In the genomic region with DNA sequence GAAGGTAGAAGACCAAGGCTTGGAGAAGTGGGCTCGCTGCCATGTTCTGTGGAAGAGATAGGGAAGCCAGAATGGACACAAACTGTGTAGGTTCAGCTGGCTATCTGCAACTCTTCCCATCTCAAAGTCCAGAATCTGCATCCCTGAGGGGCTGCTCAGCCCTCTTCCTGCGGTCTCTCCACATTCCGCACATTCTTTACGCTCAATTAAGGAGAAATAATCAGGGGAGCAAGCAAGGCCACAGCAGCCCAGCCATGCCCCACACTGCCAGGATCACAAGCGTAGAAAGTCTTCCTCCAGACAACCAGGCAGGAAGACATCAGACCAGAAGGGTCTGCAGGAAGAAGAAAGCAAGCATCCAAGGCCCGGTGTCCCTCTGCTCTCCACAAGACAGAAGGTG, we compare ENCODE assay signal across 18 mouse cellular contexts. TPM values are rescaled to one million over a fixed set of nuclear protein-coding genes. Genes with fewer than 3 reads are reported as not detected.
DNase-seq lines count a peak whose midpoint lies in the region; ATAC-seq lines count a peak whose summit lies in the region.
"Had no signal": no experiment of that assay in that cellular context is flagged by ENCODE, and none has a peak within 500 bp of the region (broad histone marks: within the 10 kb centered on the region; RNA-seq: fewer than 3 reads in every experiment).

No protein-coding gene starts in this region.

- H3K9me3 ChIP-seq in hindbrain, embryonic 10.5 days: no peaks in the 10 kb centered on the region
- H3K9me3 ChIP-seq in hindbrain, embryonic 16.5 days (ENCODE audit: control insufficient read depth, low read length): no peaks in the 10 kb centered on the region
- no peaks in the 10 kb centered on the region for H3K9me3 ChIP-seq in liver, embryonic 11.5 days (ENCODE audit: control insufficient read depth, low read length)
- H3K9me3 ChIP-seq in liver, embryonic 12.5 days (replicated peaks): no peaks in the 10 kb centered on the region
- no peaks in the 10 kb centered on the region for H3K9me3 ChIP-seq in limb, embryonic 11.5 days (ENCODE audit: control insufficient read depth, low read length)
- H3K9me3 ChIP-seq: limb, embryonic 15.5 days had no signal

- WGBS in hindbrain, embryonic 10.5 days: 22% methylated on average over 6 of the region's 6 CpGs
- WGBS in hindbrain, embryonic 16.5 days: 26% methylated on average over 6 of the region's 6 CpGs
- WGBS in liver, embryonic 11.5 days: 43% methylated on average over 6 of the region's 6 CpGs
- 50% methylated on average over 6 of the region's 6 CpGs for WGBS in liver, embryonic 12.5 days (ENCODE audit: insufficient replicate concordance)
- WGBS in limb, embryonic 11.5 days: 40% methylated on average over 6 of the region's 6 CpGs

- H3K4me3 ChIP-seq in hindbrain, embryonic 10.5 days: no peak overlapping the region
- H3K4me3 ChIP-seq in hindbrain, embryonic 16.5 days (ENCODE audit: low read length): no peak overlapping the region
- no peak overlapping the region for H3K4me3 ChIP-seq in liver, embryonic 11.5 days (ENCODE audit: low read depth, low read length)
- no peak overlapping the region for H3K4me3 ChIP-seq in liver, embryonic 12.5 days
- no peak overlapping the region for H3K4me3 ChIP-seq in limb, embryonic 11.5 days (ENCODE audit: low read depth, low read length)
- H3K4me3 ChIP-seq: layer of hippocampus, adult 2 months; limb, embryonic 15.5 days had no signal

- H3K27ac ChIP-seq in hindbrain, embryonic 10.5 days: peak overlapping the region; percentile 80
- no peak overlapping the region for H3K27ac ChIP-seq in hindbrain, embryonic 16.5 days (ENCODE audit: low read depth, low read length)
- H3K27ac ChIP-seq in liver, embryonic 11.5 days (ENCODE audit: low read depth, low read length): peak overlapping the region; percentile 13; the same call in 1 of the 2 replicates
- H3K27ac ChIP-seq in liver, embryonic 12.5 days: no peak overlapping the region
- H3K27ac ChIP-seq in limb, embryonic 11.5 days (replicated peaks; ENCODE audit: low read depth, low read length): no peak overlapping the region
- H3K27ac ChIP-seq: layer of hippocampus, adult 2 months; limb, embryonic 15.5 days; stomach, postnatal 0 days had no signal

- no peak overlapping the region for H3K9ac ChIP-seq in hindbrain, embryonic 16.5 days (ENCODE audit: low read depth, low read length)
- H3K9ac ChIP-seq in liver, embryonic 11.5 days (ENCODE audit: low read depth, low read length): no peak overlapping the region
- no peak overlapping the region for H3K9ac ChIP-seq in liver, embryonic 12.5 days
- H3K9ac ChIP-seq in limb, embryonic 11.5 days (ENCODE audit: low read length): 0 out of 2 replicates have a peak overlapping the region, but pooled peaks have one; percentile 7
- H3K9ac ChIP-seq: limb, embryonic 15.5 days had no signal

- H3K4me2 ChIP-seq in hindbrain, embryonic 16.5 days (ENCODE audit: low read length): no peak overlapping the region
- no peak overlapping the region for H3K4me2 ChIP-seq in liver, embryonic 11.5 days
- no peak overlapping the region for H3K4me2 ChIP-seq in liver, embryonic 12.5 days
- H3K4me2 ChIP-seq in limb, embryonic 11.5 days (ENCODE audit: low read depth, severe bottlenecking): no peak overlapping the region
- H3K4me2 ChIP-seq: limb, embryonic 15.5 days had no signal

- no peaks in the 10 kb centered on the region for H3K36me3 ChIP-seq in hindbrain, embryonic 10.5 days
- H3K36me3 ChIP-seq in hindbrain, embryonic 16.5 days (ENCODE audit: control insufficient read depth, insufficient read depth, low read length): no peaks in the 10 kb centered on the region
- no peaks in the 10 kb centered on the region for H3K36me3 ChIP-seq in liver, embryonic 11.5 days (ENCODE audit: control insufficient read depth, insufficient read depth, low read length)
- no peaks in the 10 kb centered on the region for H3K36me3 ChIP-seq in liver, embryonic 12.5 days
- H3K36me3 ChIP-seq in limb, embryonic 11.5 days (ENCODE audit: control insufficient read depth, insufficient read depth, low read length): no peaks in the 10 kb centered on the region
- H3K36me3 ChIP-seq: limb, embryonic 15.5 days had no signal

- peaks cover 83% of the 10 kb centered on the region for H3K4me1 ChIP-seq in hindbrain, embryonic 10.5 days (replicated peaks)
- peaks cover 6% of the 10 kb centered on the region for H3K4me1 ChIP-seq in hindbrain, embryonic 16.5 days (ENCODE audit: control insufficient read depth, insufficient read depth, low read depth, low read length)
- peaks cover 16% of the 10 kb centered on the region; the same call in 1 of the 2 replicates for H3K4me1 ChIP-seq in liver, embryonic 11.5 days (replicated peaks; ENCODE audit: control insufficient read depth, insufficient read depth, low read length)
- no peaks in the 10 kb centered on the region for H3K4me1 ChIP-seq in liver, embryonic 12.5 days
- peaks cover 21% of the 10 kb centered on the region for H3K4me1 ChIP-seq in limb, embryonic 11.5 days (ENCODE audit: control insufficient read depth, insufficient read depth, low read length)

- DNase-seq in hindbrain, embryonic 10.5 days (ENCODE audit: low spot score): no peak
- no peak for DNase-seq in liver, embryonic 11.5 days (ENCODE audit: low spot score)
- DNase-seq in embryo, embryonic 10.5 days (ENCODE audit: low spot score): peak; percentile 64
- DNase-seq in limb, embryonic 11.5 days (ENCODE audit: low spot score): no peak
- no peak for DNase-seq in thymus, postnatal 10 days (ENCODE audit: low spot score in 2 of 2)
- DNase-seq: adrenal gland, adult 8-10 months; cerebellum, adult 18-20 months; heart, adult 18-20 months; heart, postnatal 10 days; right cerebral cortex, adult 18-20 months; spleen, adult 18-20 months; thymus, postnatal 25 days had no signal

- no peak for ATAC-seq in hindbrain, embryonic 16.5 days
- no peak for ATAC-seq in liver, embryonic 11.5 days (replicated peaks; ENCODE audit: low FRiP score)
- no peak for ATAC-seq in liver, embryonic 12.5 days
- ATAC-seq in limb, embryonic 11.5 days (ENCODE audit: insufficient number of reproducible peaks, low FRiP score, low TSS enrichment, low read depth): no peak
- ATAC-seq in granulocyte monocyte progenitor cell, adult 5-6 weeks (replicated peaks; ENCODE audit: poor library complexity, severe bottlenecking): no peak

- peaks cover 38% of the 10 kb centered on the region for H3K27me3 ChIP-seq in hindbrain, embryonic 10.5 days (ENCODE audit: insufficient read depth, poor library complexity, severe bottlenecking)
- no peaks in the 10 kb centered on the region for H3K27me3 ChIP-seq in hindbrain, embryonic 16.5 days (replicated peaks; ENCODE audit: control insufficient read depth, insufficient read depth, low read length)
- no peaks in the 10 kb centered on the region for H3K27me3 ChIP-seq in liver, embryonic 11.5 days (replicated peaks; ENCODE audit: control insufficient read depth, insufficient read depth, low read length)
- peaks cover 5% of the 10 kb centered on the region; the same call in 1 of the 2 replicates for H3K27me3 ChIP-seq in liver, embryonic 12.5 days (replicated peaks)
- H3K27me3 ChIP-seq in limb, embryonic 11.5 days (ENCODE audit: control insufficient read depth, insufficient read depth, low read length): peaks cover 68% of the 10 kb centered on the region

RNA-seq across cellular contexts. Expression of gene Pkdcc, which starts 13.8 kb away (rescaled TPM):
- 9.1 and 11.4 TPM in 2 replicates for polyA plus RNA-seq in hindbrain, embryonic 10.5 days (2016; fragmentation: Nextera tagmentation; extraction: Ambion mirVana)
- 5.0 and 5.1 TPM in 2 replicates for polyA plus RNA-seq in hindbrain, embryonic 16.5 days (2015; fragmentation: Nextera tagmentation; extraction: Ambion mirVana)
- polyA plus RNA-seq in liver, embryonic 11.5 days (2014; fragmentation: Nextera tagmentation; extraction: Ambion mirVana): 14.3 and 19.4 TPM in 2 replicates
- polyA plus RNA-seq in liver, embryonic 12.5 days (2016; fragmentation: Nextera tagmentation; extraction: Ambion mirVana): 7.5 and 7.7 TPM in 2 replicates
- polyA plus RNA-seq in limb, embryonic 11.5 days (2014; fragmentation: Nextera tagmentation; extraction: Ambion mirVana): 21.8 and 22.6 TPM in 2 replicates
- total RNA-seq in granulocyte monocyte progenitor cell, adult 5-6 weeks (2014; fragmentation: Nextera tagmentation): 0.34 TPM in 1 of 2 replicates, not detected in the other
- 1.8 TPM in 1 of 2 replicates, not detected in the other for total RNA-seq in granulocyte monocyte progenitor cell, adult 5-6 weeks (2017)

Comparison
In these comparisons a context has a peak if more than half of its experiments do, and no peak if none do; other contexts are left out.
1. H3K27ac ChIP-seq: peak in hindbrain, embryonic 10.5 days (single experiment) and liver, embryonic 11.5 days (single experiment); none in hindbrain, embryonic 16.5 days (single experiment), liver, embryonic 12.5 days (single experiment) and limb, embryonic 11.5 days (single experiment).